Mouse (Mus musculus): ENCODE results near the gene Parvg. TPM values are rescaled to one million over a fixed set of nuclear protein-coding genes. Genes with fewer than 3 reads are reported as not detected.

Gene Parvg
- not detected in 2 replicates for total RNA-seq (2014; fragmentation: Nextera tagmentation)
- 0.12 TPM in 1 of 2 replicates, not detected in the other for total RNA-seq (2017)
- 0.02 and 0.03 TPM in 2 replicates for polyA plus RNA-seq (2012)

GRCm38 (mm10) chr15:84323966-84324869 lies at the start of gene Parvg:
Gene Parvg (plus strand): TSS chr15:84324026.
- TF ChIP-seq GATA2 (IDR thresholded peaks at IDR 0.05; ENCODE audit: borderline replicate concordance, low read depth, low read length) (no peak), CTCF (IDR thresholded peaks at IDR 0.05; ENCODE audit: low read depth, low read length) (no peak), GATA1 (IDR thresholded peaks at IDR 0.05; ENCODE audit: borderline replicate concordance, low read length) (no peak), TAL1 (conservative IDR thresholded peaks at IDR 0.05; ENCODE audit: low read depth, low read length) (no peak), POLR2AphosphoS5 (IDR thresholded peaks at IDR 0.05; ENCODE audit: insufficient replicate concordance, low read depth, low read length) (no peak)
- peaks cover 98% of the 10 kb centered on the region for H3K9me3 ChIP-seq (replicated peaks)
- no peak within 1 kb of the TSS for H3K4me3 ChIP-seq (ENCODE audit: low read depth, low read length)
- no peak for ATAC-seq (ENCODE audit: extremely low read depth, insufficient number of reproducible peaks, low FRiP score, poor library complexity, severe bottlenecking)
- DNase-seq (ENCODE audit: low spot score) = no peak
- H3K27me3 ChIP-seq (ENCODE audit: insufficient read depth, low read length) = no peaks in the 10 kb centered on the region
- H3K4me1 ChIP-seq (ENCODE audit: insufficient read depth, low read depth, low read length) = no peaks in the 10 kb centered on the region
- H3K36me3 ChIP-seq (replicated peaks) = no peaks in the 10 kb centered on the region

GRCm38 (mm10) chr15:84276066-84276465 lies 47.8 kb upstream of the Parvg start:
- ATAC-seq (ENCODE audit: extremely low read depth, insufficient number of reproducible peaks, low FRiP score, poor library complexity, severe bottlenecking) = no peak
- Histone ChIP-seq H3K4me1 (ENCODE audit: insufficient read depth, low read depth, low read length) (no peaks in the 10 kb centered on the region), H3K36me3 (replicated peaks) (no peaks in the 10 kb centered on the region), H3K27me3 (ENCODE audit: insufficient read depth, low read length) (no peaks in the 10 kb centered on the region), H3K9me3 (replicated peaks) (peaks cover 77% of the 10 kb centered on the region), H3K4me3 (ENCODE audit: low read depth, low read length) (no peak overlapping the region)
- TF ChIP-seq GATA1 (IDR thresholded peaks at IDR 0.05; ENCODE audit: borderline replicate concordance, low read length) (no peak), TAL1 (conservative IDR thresholded peaks at IDR 0.05; ENCODE audit: low read depth, low read length) (no peak), POLR2AphosphoS5 (IDR thresholded peaks at IDR 0.05; ENCODE audit: insufficient replicate concordance, low read depth, low read length) (no peak), CTCF (IDR thresholded peaks at IDR 0.05; ENCODE audit: low read depth, low read length) (no peak), GATA2 (IDR thresholded peaks at IDR 0.05; ENCODE audit: borderline replicate concordance, low read depth, low read length) (no peak)
- no peak for DNase-seq (ENCODE audit: low spot score)

GRCm38 (mm10) chr15:84278091-84278490 lies 45.7 kb upstream of the Parvg start:
- no peaks in the 10 kb centered on the region for H3K27me3 ChIP-seq (ENCODE audit: insufficient read depth, low read length)
- no peak for ATAC-seq (ENCODE audit: extremely low read depth, insufficient number of reproducible peaks, low FRiP score, poor library complexity, severe bottlenecking)
- no peaks in the 10 kb centered on the region for H3K4me1 ChIP-seq (ENCODE audit: insufficient read depth, low read depth, low read length)

GRCm38 (mm10) chr15:84278656-84279055 lies 45.2 kb upstream of the Parvg start:
- peaks cover 81% of the 10 kb centered on the region for H3K9me3 ChIP-seq (replicated peaks)
- H3K27me3 ChIP-seq (ENCODE audit: insufficient read depth, low read length) = no peaks in the 10 kb centered on the region
- no peaks in the 10 kb centered on the region for H3K36me3 ChIP-seq (replicated peaks)
- H3K4me3 ChIP-seq (ENCODE audit: low read depth, low read length) = no peak overlapping the region
- TF ChIP-seq GATA1 (IDR thresholded peaks at IDR 0.05; ENCODE audit: borderline replicate concordance, low read length) (no peak), TAL1 (conservative IDR thresholded peaks at IDR 0.05; ENCODE audit: low read depth, low read length) (no peak), GATA2 (IDR thresholded peaks at IDR 0.05; ENCODE audit: borderline replicate concordance, low read depth, low read length) (no peak), POLR2AphosphoS5 (IDR thresholded peaks at IDR 0.05; ENCODE audit: insufficient replicate concordance, low read depth, low read length) (no peak), CTCF (IDR thresholded peaks at IDR 0.05; ENCODE audit: low read depth, low read length) (no peak)
- ATAC-seq (ENCODE audit: extremely low read depth, insufficient number of reproducible peaks, low FRiP score, poor library complexity, severe bottlenecking) = no peak
- no peak for DNase-seq (ENCODE audit: low spot score)
- no peaks in the 10 kb centered on the region for H3K4me1 ChIP-seq (ENCODE audit: insufficient read depth, low read depth, low read length)

More at GRCm38 (mm10) chr15:84278091-84278490, 45.7 kb upstream of the Parvg start:
- no peak overlapping the region for H3K4me3 ChIP-seq (ENCODE audit: low read depth, low read length)
- TF ChIP-seq CTCF (IDR thresholded peaks at IDR 0.05; ENCODE audit: low read depth, low read length) = no peak
- TF ChIP-seq GATA1 (IDR thresholded peaks at IDR 0.05; ENCODE audit: borderline replicate concordance, low read length) = no peak
- no peak for TF ChIP-seq TAL1 (conservative IDR thresholded peaks at IDR 0.05; ENCODE audit: low read depth, low read length)
- no peak for TF ChIP-seq GATA2 (IDR thresholded peaks at IDR 0.05; ENCODE audit: borderline replicate concordance, low read depth, low read length)
- no peak for TF ChIP-seq POLR2AphosphoS5 (IDR thresholded peaks at IDR 0.05; ENCODE audit: insufficient replicate concordance, low read depth, low read length)
- H3K9me3 ChIP-seq (replicated peaks) = peaks cover 80% of the 10 kb centered on the region
- no peak for DNase-seq (ENCODE audit: low spot score)
- H3K36me3 ChIP-seq (replicated peaks) = no peaks in the 10 kb centered on the region

- H3K4me3 ChIP-seq (ENCODE audit: low read depth, low read length) = no peak overlapping the region
- H3K27me3 ChIP-seq (ENCODE audit: insufficient read depth, low read length) = no peaks in the 10 kb centered on the region
- H3K9me3 ChIP-seq (replicated peaks) = peaks cover 85% of the 10 kb centered on the region
- no peaks in the 10 kb centered on the region for H3K4me1 ChIP-seq (ENCODE audit: insufficient read depth, low read depth, low read length)
- no peak for ATAC-seq (ENCODE audit: extremely low read depth, insufficient number of reproducible peaks, low FRiP score, poor library complexity, severe bottlenecking)
- TF ChIP-seq POLR2AphosphoS5 (IDR thresholded peaks at IDR 0.05; ENCODE audit: insufficient replicate concordance, low read depth, low read length) (no peak), GATA2 (IDR thresholded peaks at IDR 0.05; ENCODE audit: borderline replicate concordance, low read depth, low read length) (no peak), TAL1 (conservative IDR thresholded peaks at IDR 0.05; ENCODE audit: low read depth, low read length) (no peak), GATA1 (IDR thresholded peaks at IDR 0.05; ENCODE audit: borderline replicate concordance, low read length) (no peak), CTCF (IDR thresholded peaks at IDR 0.05; ENCODE audit: low read depth, low read length) (no peak)
- DNase-seq (ENCODE audit: low spot score) = no peak
- H3K36me3 ChIP-seq (replicated peaks) = no peaks in the 10 kb centered on the region
These were observed 43.5 kb upstream of the Parvg start for GRCm38 (mm10) chr15:84280309-84280708.

- DNase-seq (ENCODE audit: low spot score) (no peak), ATAC-seq (ENCODE audit: extremely low read depth, insufficient number of reproducible peaks, low FRiP score, poor library complexity, severe bottlenecking) (no peak)
- H3K4me3 ChIP-seq (ENCODE audit: low read depth, low read length) = no peak overlapping the region
- TF ChIP-seq TAL1 (conservative IDR thresholded peaks at IDR 0.05; ENCODE audit: low read depth, low read length) = no peak
- TF ChIP-seq GATA2 (IDR thresholded peaks at IDR 0.05; ENCODE audit: borderline replicate concordance, low read depth, low read length) = no peak
- H3K4me1 ChIP-seq (ENCODE audit: insufficient read depth, low read depth, low read length) = no peaks in the 10 kb centered on the region
- H3K9me3 ChIP-seq (replicated peaks) = peaks cover 87% of the 10 kb centered on the region
- no peaks in the 10 kb centered on the region for H3K27me3 ChIP-seq (ENCODE audit: insufficient read depth, low read length)
- H3K36me3 ChIP-seq (replicated peaks) = no peaks in the 10 kb centered on the region
These were observed 43.0 kb upstream of the Parvg start for GRCm38 (mm10) chr15:84280712-84281347.
